Mouse (Mus musculus): ENCODE data around the gene Wap. TPM values are rescaled to one million over a fixed set of nuclear protein-coding genes. Genes with fewer than 3 reads are reported as not detected.

Wap gene
- polyA plus RNA-seq, 1 experiment from 2014 or later: not detected

DNA sequence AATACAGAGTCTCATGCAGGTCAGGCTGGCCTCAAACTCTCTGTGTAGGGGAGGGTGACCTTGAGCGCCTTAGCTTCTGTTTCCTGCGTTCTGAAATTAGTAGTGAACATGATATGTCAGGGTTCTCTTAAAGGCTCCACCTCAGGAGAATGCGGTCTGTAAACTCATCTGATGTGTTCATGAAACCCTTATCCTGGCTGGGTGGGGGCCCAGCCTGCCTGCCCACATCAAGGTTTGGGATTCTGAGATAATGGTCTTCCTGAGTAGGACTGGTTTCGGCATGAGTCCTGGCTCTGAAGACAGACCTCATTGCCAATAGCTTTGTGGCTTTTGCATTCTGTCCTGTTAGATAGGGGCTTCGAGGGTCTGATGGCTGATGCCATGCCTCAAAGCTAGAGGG is 43.1 kb downstream of the Wap start:
- Histone ChIP-seq H3K4me1 (ENCODE audit: control insufficient read depth, insufficient read depth, low read length) (peaks cover 19% of the 10 kb centered on the region), H3K9ac (ENCODE audit: low read length) (no peak overlapping the region), H3K4me3 (ENCODE audit: low read depth, low read length) (no peak overlapping the region), H3K27ac (ENCODE audit: low read depth, low read length) (no peak overlapping the region), H3K27me3 (ENCODE audit: control insufficient read depth, insufficient read depth, low read length) (no peaks in the 10 kb centered on the region), H3K9me3 (ENCODE audit: control insufficient read depth, low read length) (no peaks in the 10 kb centered on the region), H3K4me2 (no peak overlapping the region), H3K36me3 (ENCODE audit: control insufficient read depth, insufficient read depth, low read length) (peaks cover 32% of the 10 kb centered on the region)
- ATAC-seq (ENCODE audit: low FRiP score) (no peak), DNase-seq (ENCODE audit: low spot score, missing footprints) (no peak)
- WGBS: 96% methylated on average over 5 of the region's 5 CpGs

DNA sequence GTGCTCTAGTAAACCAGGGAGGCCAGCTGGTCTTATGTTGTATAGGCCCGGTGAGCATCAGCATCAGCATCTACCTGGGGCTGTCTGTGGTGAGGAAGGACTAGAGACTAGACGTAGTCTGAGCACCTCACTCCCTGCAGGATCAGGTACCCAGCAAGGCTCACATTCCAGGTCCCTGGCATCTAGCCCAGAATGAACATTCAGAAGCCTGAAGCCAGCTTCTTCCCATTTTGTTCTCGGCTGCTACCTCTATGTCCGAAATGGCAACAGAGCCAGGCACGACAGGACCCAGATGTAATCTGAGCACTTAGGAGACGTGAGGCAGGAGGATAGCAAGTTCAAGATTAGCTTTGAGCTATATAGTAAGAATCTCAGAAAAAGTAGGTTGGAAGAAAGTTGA is 43.6 kb downstream of the Wap start:
- ATAC-seq (ENCODE audit: low FRiP score) (no peak), DNase-seq (ENCODE audit: low spot score, missing footprints) (no peak)
- H3K36me3 ChIP-seq (ENCODE audit: control insufficient read depth, insufficient read depth, low read length): peaks cover 35% of the 10 kb centered on the region
- 92% methylated on average over 6 of the region's 6 CpGs for WGBS
- H3K27ac ChIP-seq (ENCODE audit: low read depth, low read length): no peak overlapping the region
- no peak overlapping the region for H3K9ac ChIP-seq (ENCODE audit: low read length)
- no peak overlapping the region for H3K4me2 ChIP-seq
- no peaks in the 10 kb centered on the region for H3K27me3 ChIP-seq (ENCODE audit: control insufficient read depth, insufficient read depth, low read length)
- H3K4me1 ChIP-seq (ENCODE audit: control insufficient read depth, insufficient read depth, low read length): peaks cover 16% of the 10 kb centered on the region
- no peak overlapping the region for H3K4me3 ChIP-seq (ENCODE audit: low read depth, low read length)
- H3K9me3 ChIP-seq (ENCODE audit: control insufficient read depth, low read length): no peaks in the 10 kb centered on the region

DNA sequence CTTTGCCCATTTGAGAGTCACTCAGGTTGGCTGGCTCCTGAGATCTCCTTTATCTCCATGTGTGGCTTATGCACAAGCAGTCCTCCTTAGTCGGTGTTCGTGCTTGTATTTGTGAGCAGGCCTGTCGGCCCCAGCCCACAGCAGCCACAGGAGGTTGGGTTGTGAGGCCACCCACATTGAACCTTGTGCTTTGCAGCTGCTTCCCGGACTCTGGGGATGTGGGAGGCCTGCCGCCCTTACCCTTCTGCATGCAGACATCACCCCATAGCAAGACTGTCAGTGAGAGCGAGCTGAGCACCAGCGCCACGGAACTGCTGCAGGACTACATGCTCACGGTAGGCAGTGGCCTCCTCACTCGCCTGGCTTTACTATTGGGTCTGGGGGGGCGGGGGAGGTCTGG is 45.0 kb downstream of the Wap start:
- Histone ChIP-seq H3K9me3 (ENCODE audit: control insufficient read depth, low read length) (no peaks in the 10 kb centered on the region), H3K36me3 (ENCODE audit: control insufficient read depth, insufficient read depth, low read length) (peaks cover 35% of the 10 kb centered on the region), H3K4me1 (ENCODE audit: control insufficient read depth, insufficient read depth, low read length) (peaks cover 6% of the 10 kb centered on the region; the same call in 1 of the 2 replicates), H3K27me3 (ENCODE audit: control insufficient read depth, insufficient read depth, low read length) (no peaks in the 10 kb centered on the region), H3K9ac (ENCODE audit: low read length) (no peak overlapping the region), H3K27ac (ENCODE audit: low read depth, low read length) (no peak overlapping the region), H3K4me3 (ENCODE audit: low read depth, low read length) (no peak overlapping the region), H3K4me2 (no peak overlapping the region)
- no peak for ATAC-seq (ENCODE audit: low FRiP score)
- DNase-seq (ENCODE audit: low spot score, missing footprints): no peak
- WGBS: 77% methylated on average over 11 of the region's 11 CpGs

DNA sequence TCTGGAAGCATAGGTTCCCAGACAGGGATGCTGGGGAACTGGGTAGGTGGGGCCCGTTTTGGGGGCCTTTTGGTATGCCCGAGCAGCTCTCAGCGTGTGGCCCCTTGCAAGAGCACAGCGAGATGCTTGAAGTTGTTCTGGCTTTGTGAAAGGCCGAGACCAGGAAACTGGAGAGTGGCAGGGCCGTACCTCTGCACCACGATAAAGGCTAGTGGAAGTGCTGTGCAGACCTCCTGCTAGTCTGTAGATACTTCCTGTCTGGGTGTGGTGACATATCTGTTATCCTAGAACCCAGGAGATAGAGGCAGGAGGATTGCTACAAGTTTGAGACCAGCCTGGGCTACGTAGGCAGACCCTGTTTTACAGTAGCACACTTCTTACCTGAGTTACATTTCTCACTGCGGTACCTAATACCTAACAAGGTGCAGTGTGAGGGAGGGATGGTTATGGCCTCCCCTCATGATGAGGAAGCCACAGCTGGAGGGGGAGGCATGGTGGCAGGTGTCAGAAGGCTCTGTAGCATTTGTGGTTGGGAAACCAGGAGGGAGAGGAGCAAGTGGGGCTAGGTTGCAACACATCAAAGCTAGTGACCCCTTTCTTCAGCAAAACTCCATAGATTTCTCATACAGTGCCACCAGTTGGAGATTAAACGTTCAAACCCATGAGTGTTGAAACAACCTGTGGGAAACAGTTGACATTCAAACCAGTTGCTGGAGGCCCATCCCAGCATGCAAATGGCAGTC is 47.3 kb downstream of the Wap start:
- Histone ChIP-seq H3K27ac (ENCODE audit: low read depth, low read length) (no peak overlapping the region), H3K36me3 (ENCODE audit: control insufficient read depth, insufficient read depth, low read length) (peaks cover 27% of the 10 kb centered on the region), H3K4me3 (ENCODE audit: low read depth, low read length) (no peak overlapping the region), H3K27me3 (ENCODE audit: control insufficient read depth, insufficient read depth, low read length) (no peaks in the 10 kb centered on the region), H3K9me3 (ENCODE audit: control insufficient read depth, low read length) (no peaks in the 10 kb centered on the region), H3K4me1 (ENCODE audit: control insufficient read depth, insufficient read depth, low read length) (no peaks in the 10 kb centered on the region), H3K9ac (ENCODE audit: low read length) (no peak overlapping the region), H3K4me2 (no peak overlapping the region)
- ATAC-seq (ENCODE audit: low FRiP score) (no peak), DNase-seq (ENCODE audit: low spot score, missing footprints) (no peak)
- WGBS: 86% methylated on average over 10 of the region's 10 CpGs

DNA sequence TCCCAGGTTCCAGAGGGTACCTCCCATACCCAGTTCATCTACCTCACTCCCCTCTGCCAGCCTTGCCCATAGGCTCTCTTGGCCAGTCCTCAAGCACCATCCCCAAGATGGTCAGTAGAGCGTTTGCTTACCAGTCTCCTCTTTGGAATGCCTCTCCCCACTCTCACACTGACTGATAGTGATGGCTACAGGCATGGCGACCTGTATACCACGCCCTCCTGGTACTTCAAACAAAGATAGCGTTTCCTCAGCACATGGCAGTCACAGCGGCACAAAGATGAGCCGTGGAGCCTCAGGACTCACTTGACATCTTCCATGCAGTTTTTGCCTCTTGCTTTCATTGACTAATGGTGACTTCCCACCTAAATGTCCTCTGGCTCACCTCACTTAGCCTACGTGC is 48.6 kb downstream of the Wap start:
- no peak overlapping the region for H3K27ac ChIP-seq (ENCODE audit: low read depth, low read length)
- DNase-seq (ENCODE audit: low spot score, missing footprints) (no peak), ATAC-seq (ENCODE audit: low FRiP score) (no peak)
- no peak overlapping the region for H3K9ac ChIP-seq (ENCODE audit: low read length)
- WGBS: 91% methylated on average over 7 of the region's 7 CpGs
- no peaks in the 10 kb centered on the region for H3K27me3 ChIP-seq (ENCODE audit: control insufficient read depth, insufficient read depth, low read length)
- H3K4me3 ChIP-seq (ENCODE audit: low read depth, low read length): no peak overlapping the region
- H3K9me3 ChIP-seq (ENCODE audit: control insufficient read depth, low read length): no peaks in the 10 kb centered on the region
- H3K4me1 ChIP-seq (ENCODE audit: control insufficient read depth, insufficient read depth, low read length): no peaks in the 10 kb centered on the region
- H3K36me3 ChIP-seq (ENCODE audit: control insufficient read depth, insufficient read depth, low read length): peaks cover 22% of the 10 kb centered on the region
- H3K4me2 ChIP-seq: no peak overlapping the region

DNA sequence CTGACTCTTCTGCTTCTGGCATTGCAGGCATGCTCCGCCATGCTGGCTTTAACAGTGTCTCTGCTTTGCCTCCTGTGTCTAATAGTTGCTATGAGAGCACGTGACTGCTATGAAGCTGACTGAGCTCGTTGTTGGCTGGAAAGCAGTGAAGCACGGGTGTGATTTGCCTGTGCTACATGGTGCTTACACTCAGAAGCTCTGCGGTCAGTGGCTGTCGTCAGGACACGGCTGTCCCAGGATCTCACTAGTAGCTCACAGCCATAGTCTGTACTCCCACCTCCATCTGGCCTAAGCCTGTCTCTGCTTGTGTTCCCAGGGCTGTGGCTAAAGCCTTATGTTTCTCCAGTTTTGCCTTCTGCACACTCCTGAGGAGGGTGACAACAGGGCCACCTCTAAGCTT is 50.1 kb downstream of the Wap start:
- 92% methylated on average over 7 of the region's 7 CpGs for WGBS
- no peak overlapping the region for H3K4me2 ChIP-seq
- ATAC-seq (ENCODE audit: low FRiP score): no peak
- DNase-seq (ENCODE audit: low spot score, missing footprints): no peak
- H3K27ac ChIP-seq (ENCODE audit: low read depth, low read length): no peak overlapping the region
- H3K27me3 ChIP-seq (ENCODE audit: control insufficient read depth, insufficient read depth, low read length): no peaks in the 10 kb centered on the region
- H3K4me3 ChIP-seq (ENCODE audit: low read depth, low read length): no peak overlapping the region
- H3K9me3 ChIP-seq (ENCODE audit: control insufficient read depth, low read length): no peaks in the 10 kb centered on the region
- no peak overlapping the region for H3K9ac ChIP-seq (ENCODE audit: low read length)
- H3K36me3 ChIP-seq (ENCODE audit: control insufficient read depth, insufficient read depth, low read length): peaks cover 14% of the 10 kb centered on the region
- H3K4me1 ChIP-seq (ENCODE audit: control insufficient read depth, insufficient read depth, low read length): no peaks in the 10 kb centered on the region

DNA sequence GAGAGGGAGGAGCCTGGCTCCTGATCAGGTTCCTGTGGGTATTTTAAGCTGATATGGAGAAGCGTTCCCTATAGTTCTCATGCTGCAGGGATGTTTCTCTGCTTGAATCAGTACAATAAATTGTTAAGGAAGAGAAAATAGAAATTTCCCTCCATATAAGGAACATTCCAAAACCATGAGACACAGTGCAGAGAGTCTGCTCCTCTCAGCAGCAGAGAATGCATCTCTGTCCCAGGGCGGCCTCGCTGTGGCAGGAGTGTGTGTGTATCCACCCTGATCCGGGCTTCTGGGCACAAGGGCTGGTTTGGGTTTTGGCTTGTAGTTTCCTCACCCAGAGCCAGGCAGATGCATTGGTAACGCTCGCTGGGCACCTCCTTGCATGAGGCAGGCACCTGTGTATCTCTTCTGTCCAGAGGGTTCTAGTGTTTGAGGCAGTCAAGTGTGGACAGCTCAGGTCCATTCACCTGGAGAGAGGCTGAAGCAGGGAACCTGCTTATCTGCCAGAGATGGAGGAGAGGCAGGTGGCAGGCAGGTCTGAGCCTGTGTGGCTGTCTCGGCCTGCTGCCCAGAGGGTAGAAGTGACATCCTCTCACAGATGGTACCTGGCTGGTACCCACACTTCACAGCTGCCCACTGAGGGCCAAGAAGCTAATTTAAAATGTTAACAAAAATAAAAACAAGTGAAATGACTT is 51.0 kb downstream of the Wap start:
- ATAC-seq (ENCODE audit: low FRiP score) (no peak), DNase-seq (ENCODE audit: low spot score, missing footprints) (no peak)
- no peak overlapping the region for H3K4me3 ChIP-seq (ENCODE audit: low read depth, low read length)
- H3K4me1 ChIP-seq (ENCODE audit: control insufficient read depth, insufficient read depth, low read length): no peaks in the 10 kb centered on the region
- H3K9me3 ChIP-seq (ENCODE audit: control insufficient read depth, low read length): no peaks in the 10 kb centered on the region
- 92% methylated on average over 7 of the region's 7 CpGs for WGBS
- H3K36me3 ChIP-seq (ENCODE audit: control insufficient read depth, insufficient read depth, low read length): peaks cover 6% of the 10 kb centered on the region; the same call in 1 of the 2 replicates
- no peaks in the 10 kb centered on the region for H3K27me3 ChIP-seq (ENCODE audit: control insufficient read depth, insufficient read depth, low read length)
- H3K27ac ChIP-seq (ENCODE audit: low read depth, low read length): no peak overlapping the region
- no peak overlapping the region for H3K4me2 ChIP-seq
- no peak overlapping the region for H3K9ac ChIP-seq (ENCODE audit: low read length)

DNA sequence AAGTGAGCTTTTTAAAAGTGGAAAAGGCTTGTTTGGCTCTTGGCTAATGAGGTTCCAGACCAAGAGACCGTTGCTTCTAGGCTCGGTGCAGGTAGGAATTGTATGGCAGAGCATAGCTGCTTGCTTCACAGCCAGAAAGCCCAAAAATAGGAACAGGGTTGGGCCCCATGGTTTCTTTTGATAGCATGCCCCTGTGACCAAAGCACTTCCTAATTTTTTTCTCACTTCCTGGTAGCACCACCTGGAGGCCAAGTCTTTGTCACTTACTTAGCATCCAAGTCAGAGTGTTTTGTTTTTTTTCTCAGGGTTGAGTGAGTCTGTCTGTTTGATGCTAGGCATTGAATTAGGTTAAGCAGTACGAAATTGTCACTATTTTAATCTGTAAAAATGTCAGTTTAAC is 51.8 kb downstream of the Wap start:
- no peak for ATAC-seq (ENCODE audit: low FRiP score)
- Histone ChIP-seq H3K27ac (ENCODE audit: low read depth, low read length) (no peak overlapping the region), H3K27me3 (ENCODE audit: control insufficient read depth, insufficient read depth, low read length) (no peaks in the 10 kb centered on the region), H3K36me3 (ENCODE audit: control insufficient read depth, insufficient read depth, low read length) (peaks cover 6% of the 10 kb centered on the region; the same call in 1 of the 2 replicates), H3K9me3 (ENCODE audit: control insufficient read depth, low read length) (no peaks in the 10 kb centered on the region), H3K4me3 (ENCODE audit: low read depth, low read length) (no peak overlapping the region), H3K9ac (ENCODE audit: low read length) (no peak overlapping the region), H3K4me2 (no peak overlapping the region), H3K4me1 (ENCODE audit: control insufficient read depth, insufficient read depth, low read length) (no peaks in the 10 kb centered on the region)
- 90% methylated on average over 3 of the region's 3 CpGs for WGBS
- DNase-seq (ENCODE audit: low spot score, missing footprints): no peak

DNA sequence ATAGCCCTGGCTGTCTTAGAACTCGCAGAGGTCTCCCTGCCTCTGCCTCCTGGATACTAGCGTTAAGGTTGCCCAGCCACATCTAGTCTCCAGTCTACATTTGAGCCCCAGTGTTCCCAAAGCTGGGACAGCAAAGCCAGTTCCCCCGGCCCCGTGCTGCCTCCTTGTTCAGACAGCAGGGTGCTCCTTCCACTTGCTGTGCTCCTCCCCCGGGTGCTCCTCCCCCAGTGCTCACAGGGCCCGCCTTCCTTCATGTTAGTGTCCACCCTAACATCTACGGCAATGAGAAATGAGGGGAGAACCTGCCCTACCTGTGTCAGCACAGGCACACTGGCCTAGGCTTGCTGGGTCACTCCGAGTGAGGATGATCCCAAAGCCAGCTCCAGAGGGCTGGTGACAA is 52.7 kb downstream of the Wap start:
- no peaks in the 10 kb centered on the region for H3K4me1 ChIP-seq (ENCODE audit: control insufficient read depth, insufficient read depth, low read length)
- no peak overlapping the region for H3K4me2 ChIP-seq
- WGBS: 89% methylated on average over 8 of the region's 8 CpGs
- no peaks in the 10 kb centered on the region for H3K9me3 ChIP-seq (ENCODE audit: control insufficient read depth, low read length)
- ATAC-seq (ENCODE audit: low FRiP score): no peak
- no peak overlapping the region for H3K9ac ChIP-seq (ENCODE audit: low read length)
- H3K36me3 ChIP-seq (ENCODE audit: control insufficient read depth, insufficient read depth, low read length): peaks cover 3% of the 10 kb centered on the region; the same call in 1 of the 2 replicates
- H3K27me3 ChIP-seq (ENCODE audit: control insufficient read depth, insufficient read depth, low read length): no peaks in the 10 kb centered on the region
- DNase-seq (ENCODE audit: low spot score, missing footprints): no peak
- H3K4me3 ChIP-seq (ENCODE audit: low read depth, low read length): no peak overlapping the region
- no peak overlapping the region for H3K27ac ChIP-seq (ENCODE audit: low read depth, low read length)

Data from midbrain, embryonic 11.5 days (tissue).